20 mouse cellular contexts compared by ENCODE assay signal in the genomic region with DNA sequence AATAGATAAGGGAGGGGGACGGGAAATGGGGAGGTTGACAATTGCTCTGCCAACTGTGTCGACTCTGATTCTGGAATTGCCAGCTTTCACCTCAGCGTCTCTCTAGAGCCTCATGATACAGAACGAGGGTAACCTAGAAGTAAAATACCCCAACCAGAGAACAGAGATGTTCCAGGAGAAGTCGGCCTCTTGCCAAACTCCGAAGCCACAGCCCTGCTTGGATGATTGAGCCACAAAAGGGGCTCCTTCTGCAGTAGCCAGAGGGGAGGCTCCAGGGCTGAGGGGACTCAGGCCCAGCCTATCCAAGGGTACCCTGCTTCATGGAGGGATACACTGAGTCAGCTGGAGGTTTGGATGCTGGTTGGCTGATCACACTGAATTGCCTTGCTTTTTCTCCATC. TPM values are rescaled to one million over a fixed set of nuclear protein-coding genes. Genes with fewer than 3 reads are reported as not detected.
DNase-seq lines count a peak whose midpoint lies in the region; ATAC-seq and TF ChIP-seq lines count a peak whose summit lies in the region.
"Had no signal": no experiment of that assay in that cellular context is flagged by ENCODE, and none has a peak within 500 bp of the region (broad histone marks: within the 10 kb centered on the region; RNA-seq: fewer than 3 reads in every experiment).

No protein-coding gene starts in this region.

- WGBS in heart, embryonic 14.5 days: 49% methylated on average over 6 of the region's 6 CpGs
- WGBS in midbrain, embryonic 10.5 days: 67% methylated on average over 6 of the region's 6 CpGs
- WGBS in midbrain, embryonic 11.5 days: 63% methylated on average over 6 of the region's 6 CpGs
- 59% methylated on average over 6 of the region's 6 CpGs for WGBS in forebrain, embryonic 13.5 days

- peak overlapping the region; percentile 66; the same call in 1 of the 2 replicates for H3K9ac ChIP-seq in heart, embryonic 14.5 days (ENCODE audit: low read length)
- no peak overlapping the region for H3K9ac ChIP-seq in midbrain, embryonic 11.5 days (ENCODE audit: low read length)
- H3K9ac ChIP-seq in forebrain, embryonic 13.5 days: no peak overlapping the region
- H3K9ac ChIP-seq: liver, embryonic 12.5 days had no signal

- H3K27ac ChIP-seq in heart, embryonic 14.5 days (replicated peaks in 1 of 2; ENCODE audit: control insufficient read depth in 1 of 2, insufficient read depth in 1 of 2, low read depth in 2 of 2, low read length in 2 of 2): peak overlapping the region; percentile 14 to 19; a peak in 1 of 4 replicates
- 0 out of 2 replicates have a peak overlapping the region, but pooled peaks have one; percentile 55 for H3K27ac ChIP-seq in midbrain, embryonic 10.5 days (replicated peaks)
- H3K27ac ChIP-seq in midbrain, embryonic 11.5 days (ENCODE audit: low read depth, low read length): no peak overlapping the region
- H3K27ac ChIP-seq in forebrain, embryonic 13.5 days: no peak overlapping the region
- H3K27ac ChIP-seq: kidney, postnatal 0 days; limb, embryonic 13.5 days; liver, embryonic 12.5 days had no signal

- no peak overlapping the region for H3K4me3 ChIP-seq in heart, embryonic 14.5 days (ENCODE audit: control insufficient read depth in 1 of 2, insufficient read depth in 1 of 2, low read depth in 1 of 2, low read length in 2 of 2)
- peak overlapping the region; percentile 53; the same call in 1 of the 2 replicates for H3K4me3 ChIP-seq in midbrain, embryonic 10.5 days
- no peak overlapping the region for H3K4me3 ChIP-seq in midbrain, embryonic 11.5 days (ENCODE audit: low read depth, low read length)
- no peak overlapping the region for H3K4me3 ChIP-seq in myocyte
- H3K4me3 ChIP-seq in forebrain, embryonic 13.5 days: no peak overlapping the region

- H3K27me3 ChIP-seq in heart, embryonic 14.5 days (ENCODE audit: control insufficient read depth, insufficient read depth, low read length): no peaks in the 10 kb centered on the region
- peaks cover 4% of the 10 kb centered on the region; the same call in 1 of the 2 replicates for H3K27me3 ChIP-seq in midbrain, embryonic 10.5 days (ENCODE audit: low read depth, poor library complexity, severe bottlenecking)
- no peaks in the 10 kb centered on the region for H3K27me3 ChIP-seq in midbrain, embryonic 11.5 days (ENCODE audit: control insufficient read depth, insufficient read depth, low read length)
- H3K27me3 ChIP-seq in myocyte (ENCODE audit: control insufficient read depth, insufficient read depth, insufficient read length): no peaks in the 10 kb centered on the region
- H3K27me3 ChIP-seq in forebrain, embryonic 13.5 days: peaks cover 9% of the 10 kb centered on the region; the same call in 1 of the 2 replicates
- H3K27me3 ChIP-seq: forebrain, embryonic 15.5 days; megakaryocyte, embryonic 14.5 days; midbrain, embryonic 15.5 days had no signal

- H3K79me2 ChIP-seq in myocyte (ENCODE audit: control insufficient read depth, insufficient read depth): peaks cover 19% of the 10 kb centered on the region

- DNase-seq in cerebellum, postnatal 10 days: peak; percentile 28 to 35
- DNase-seq in heart, postnatal 10 days: no peak
- no peak for DNase-seq in midbrain, embryonic 10.5 days (ENCODE audit: low spot score)
- DNase-seq in midbrain, embryonic 11.5 days (ENCODE audit: low spot score, missing footprints): no peak
- DNase-seq: adrenal gland, adult 8-10 months had no signal

- no peak for TF ChIP-seq POLR2A in myocyte (IDR thresholded peaks at IDR 0.05; ENCODE audit: insufficient read length, low read depth)

- no peaks in the 10 kb centered on the region for H3K9me3 ChIP-seq in heart, embryonic 14.5 days (ENCODE audit: control insufficient read depth, low read length)
- no peaks in the 10 kb centered on the region for H3K9me3 ChIP-seq in midbrain, embryonic 10.5 days (replicated peaks)
- no peaks in the 10 kb centered on the region for H3K9me3 ChIP-seq in midbrain, embryonic 11.5 days (ENCODE audit: control insufficient read depth, low read length)
- no peaks in the 10 kb centered on the region for H3K9me3 ChIP-seq in forebrain, embryonic 13.5 days (replicated peaks)
- H3K9me3 ChIP-seq: forebrain, embryonic 15.5 days; heart, embryonic 10.5 days; hindbrain, embryonic 13.5 days; limb, embryonic 13.5 days; liver, embryonic 12.5 days; megakaryocyte, embryonic 14.5 days; midbrain, embryonic 15.5 days; neural tube, embryonic 13.5 days had no signal

- no peak overlapping the region for H3ac ChIP-seq in myocyte (ENCODE audit: control insufficient read depth, insufficient read length)

- intact Hi-C loops in heart, postnatal 10 days (cut with DNase I): loop anchor here (1.0 to 10.0 kb wide), 5 partner anchors 56 to 404 kb away; no protein-coding TSS in a partner anchor

- ATAC-seq in cerebellum, adult (ENCODE audit: insufficient number of reproducible peaks, low FRiP score, low TSS enrichment): no peak
- no peak for ATAC-seq in heart, embryonic 14.5 days (ENCODE audit: insufficient number of reproducible peaks, insufficient read depth, low FRiP score, low read depth)
- ATAC-seq in midbrain, embryonic 11.5 days (ENCODE audit: low FRiP score): no peak
- no peak for ATAC-seq in forebrain, embryonic 13.5 days
- ATAC-seq: intestine, embryonic 16.5 days; liver, embryonic 12.5 days; liver, postnatal 0 days had no signal

- H3K4me2 ChIP-seq in heart, embryonic 14.5 days (ENCODE audit: low read length): no peak overlapping the region
- no peak overlapping the region for H3K4me2 ChIP-seq in midbrain, embryonic 11.5 days
- peak overlapping the region; percentile 40 for H3K4me2 ChIP-seq in myocyte (ENCODE audit: low read depth)
- no peak overlapping the region for H3K4me2 ChIP-seq in forebrain, embryonic 13.5 days

- H3K4me1 ChIP-seq in heart, embryonic 14.5 days (ENCODE audit: control insufficient read depth in 2 of 2, insufficient read depth in 2 of 2, low read length in 2 of 2): peaks cover 22 to 29% of the 10 kb centered on the region in 2 experiments
- peaks cover 47% of the 10 kb centered on the region for H3K4me1 ChIP-seq in midbrain, embryonic 10.5 days
- peaks cover 20% of the 10 kb centered on the region for H3K4me1 ChIP-seq in midbrain, embryonic 11.5 days (ENCODE audit: control insufficient read depth, insufficient read depth, low read length)
- H3K4me1 ChIP-seq in forebrain, embryonic 13.5 days: peaks cover 35% of the 10 kb centered on the region

- no peaks in the 10 kb centered on the region for H3K36me3 ChIP-seq in heart, embryonic 14.5 days (ENCODE audit: control insufficient read depth, insufficient read depth, low read length)
- no peaks in the 10 kb centered on the region for H3K36me3 ChIP-seq in midbrain, embryonic 10.5 days
- no peaks in the 10 kb centered on the region for H3K36me3 ChIP-seq in midbrain, embryonic 11.5 days (ENCODE audit: control insufficient read depth, insufficient read depth, low read length)
- H3K36me3 ChIP-seq in myocyte (ENCODE audit: control insufficient read depth, insufficient read depth): no peaks in the 10 kb centered on the region
- no peaks in the 10 kb centered on the region for H3K36me3 ChIP-seq in forebrain, embryonic 13.5 days (ENCODE audit: poor library complexity, severe bottlenecking)
- H3K36me3 ChIP-seq: forebrain, embryonic 15.5 days; heart, embryonic 10.5 days; hindbrain, embryonic 13.5 days; limb, embryonic 13.5 days; liver, embryonic 12.5 days; midbrain, embryonic 15.5 days; neural tube, embryonic 13.5 days had no signal

TF ChIP-seq in myocyte, 11 proteins besides CTCF, POLR2A, EP300 and RAD21 (continues in another document):
- TF ChIP-seq CEBPB (IDR thresholded peaks at IDR 0.05; ENCODE audit: insufficient read depth, poor library complexity, severe bottlenecking) (no peak), TCF12 (IDR thresholded peaks at IDR 0.05; ENCODE audit: insufficient read depth, poor library complexity, severe bottlenecking) (no peak), POLR2AphosphoS2 (IDR thresholded peaks at IDR 0.05; ENCODE audit: insufficient read length, low read depth) (no peak), E2F4 (IDR thresholded peaks at IDR 0.05; ENCODE audit: insufficient read depth) (no peak), MAX (IDR thresholded peaks at IDR 0.05; ENCODE audit: low read depth) (no peak), REST (IDR thresholded peaks at IDR 0.05; ENCODE audit: insufficient read depth, insufficient read length) (no peak)

RNA-seq across cellular contexts. Expression of a gene that starts 2.7 kb away (rescaled TPM):
- 1,003 and 1,015 TPM in 2 replicates for polyA plus RNA-seq in heart, embryonic 14.5 days (2014; fragmentation: Nextera tagmentation; extraction: Ambion mirVana)
- total RNA-seq in heart, postnatal 10 days (2021): 100 to 1,000 TPM; 725 to 746 TPM
- polyA plus RNA-seq in midbrain, embryonic 10.5 days (2016; fragmentation: Nextera tagmentation; extraction: Ambion mirVana): 429 and 455 TPM in 2 replicates
- polyA plus RNA-seq in midbrain, embryonic 11.5 days (2014; fragmentation: Nextera tagmentation; extraction: Ambion mirVana): 411 and 422 TPM in 2 replicates
- polyA plus RNA-seq in myocyte (2012; fragmentation: generic; extraction: Trizol): 421 TPM
- polyA plus RNA-seq in forebrain, embryonic 13.5 days (2015; fragmentation: Nextera tagmentation; extraction: Ambion mirVana): 478 and 480 TPM in 2 replicates

RNA-seq across cellular contexts. Expression of a gene that starts 28.4 kb away (rescaled TPM):
- 24.7 and 27.2 TPM in 2 replicates for polyA plus RNA-seq in heart, embryonic 14.5 days (2014; fragmentation: Nextera tagmentation; extraction: Ambion mirVana)
- 10 to 100 TPM; 20.0 to 24.7 TPM for total RNA-seq in heart, postnatal 10 days (2021)
- polyA plus RNA-seq in midbrain, embryonic 10.5 days (2016; fragmentation: Nextera tagmentation; extraction: Ambion mirVana): 42.5 and 56.5 TPM in 2 replicates
- polyA plus RNA-seq in midbrain, embryonic 11.5 days (2014; fragmentation: Nextera tagmentation; extraction: Ambion mirVana): 28.5 and 33.4 TPM in 2 replicates
- polyA plus RNA-seq in myocyte (2012; fragmentation: generic; extraction: Trizol): 22.0 TPM
- polyA plus RNA-seq in forebrain, embryonic 13.5 days (2015; fragmentation: Nextera tagmentation; extraction: Ambion mirVana): 76.9 and 85.9 TPM in 2 replicates

RNA-seq across cellular contexts. Expression of a gene that starts 51.9 kb away (rescaled TPM):
- 243 and 295 TPM in 2 replicates for polyA plus RNA-seq in heart, embryonic 14.5 days (2014; fragmentation: Nextera tagmentation; extraction: Ambion mirVana)
- 10 to 100 TPM; 47.6 to 53.7 TPM for total RNA-seq in heart, postnatal 10 days (2021)
- 260 and 321 TPM in 2 replicates for polyA plus RNA-seq in midbrain, embryonic 10.5 days (2016; fragmentation: Nextera tagmentation; extraction: Ambion mirVana)
- 250 and 254 TPM in 2 replicates for polyA plus RNA-seq in midbrain, embryonic 11.5 days (2014; fragmentation: Nextera tagmentation; extraction: Ambion mirVana)
- polyA plus RNA-seq in myocyte (2012; fragmentation: generic; extraction: Trizol): 0.53 TPM
- 253 and 270 TPM in 2 replicates for polyA plus RNA-seq in forebrain, embryonic 13.5 days (2015; fragmentation: Nextera tagmentation; extraction: Ambion mirVana)

RNA-seq across cellular contexts. Expression of a gene that starts 52.2 kb away (rescaled TPM):
- polyA plus RNA-seq in heart, embryonic 14.5 days (2014; fragmentation: Nextera tagmentation; extraction: Ambion mirVana): 0.89 and 1.2 TPM in 2 replicates
- total RNA-seq in heart, postnatal 10 days (2021): 1 to 10 TPM in 1 of 2 experiments, under 1 TPM in 1; 0.65 to 1.1 TPM
- polyA plus RNA-seq in midbrain, embryonic 10.5 days (2016; fragmentation: Nextera tagmentation; extraction: Ambion mirVana): 0.15 and 1.4 TPM in 2 replicates
- 0.47 and 0.49 TPM in 2 replicates for polyA plus RNA-seq in midbrain, embryonic 11.5 days (2014; fragmentation: Nextera tagmentation; extraction: Ambion mirVana)
- polyA plus RNA-seq in myocyte (2012; fragmentation: generic; extraction: Trizol): 20.7 TPM
- polyA plus RNA-seq in forebrain, embryonic 13.5 days (2015; fragmentation: Nextera tagmentation; extraction: Ambion mirVana): 0.06 and 0.12 TPM in 2 replicates

Comparison
In these comparisons a context has a peak if more than half of its experiments do, and no peak if none do; other contexts are left out.
1. H3K27ac ChIP-seq: peak in heart, embryonic 14.5 days (2 of 2) and midbrain, embryonic 10.5 days (single experiment); none in midbrain, embryonic 11.5 days (single experiment) and forebrain, embryonic 13.5 days (single experiment).
2. DNase-seq: peak in cerebellum, postnatal 10 days (2 of 2); none in heart, postnatal 10 days (0 of 2), midbrain, embryonic 10.5 days (single experiment) and midbrain, embryonic 11.5 days (single experiment).
3. RNA of a gene that starts 51.9 kb away (polyA plus RNA-seq): 243 to 295 TPM in heart, embryonic 14.5 days, 260 to 321 TPM in midbrain, embryonic 10.5 days, 250 to 254 TPM in midbrain, embryonic 11.5 days and 253 to 270 TPM in forebrain, embryonic 13.5 days; 0.53 TPM in myocyte (single experiment); every median in the first group is over 100 times any median in the second.